Mouse (Mus musculus): ENCODE measurements around the gene 4930564D02Rik.

DNA sequence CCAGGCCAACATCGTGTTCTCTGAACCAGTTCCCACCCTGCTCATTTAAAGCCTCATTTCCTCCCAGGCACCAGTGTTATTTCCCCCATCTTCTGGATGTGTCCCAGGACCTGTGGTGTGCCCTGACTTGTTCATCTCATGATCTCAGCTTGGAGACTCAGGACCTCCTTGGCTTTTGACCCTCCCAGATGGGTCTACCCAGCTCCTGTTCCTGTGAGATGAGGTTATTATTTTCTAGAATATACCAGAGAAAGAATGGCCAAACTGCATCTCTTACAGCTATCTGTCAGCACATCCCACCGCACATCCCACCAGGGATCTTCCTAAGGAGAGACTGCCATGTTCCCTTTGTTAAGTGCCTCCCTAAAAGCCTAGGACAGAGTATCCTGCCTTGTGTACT, 22.0 kb downstream of the 4930564D02Rik start:
- TF ChIP-seq CTCF (IDR thresholded peaks at IDR 0.05; ENCODE audit: extremely low read depth, insufficient read depth, low read length) (no peak), POLR2A (IDR thresholded peaks at IDR 0.05; ENCODE audit: extremely low read depth, insufficient read depth, low read length) (no peak)
